Mouse (Mus musculus) hindbrain, embryonic 15.5 days (tissue): ENCODE measurements around the gene Stx1a. TPM values are rescaled to one million over a fixed set of nuclear protein-coding genes. Genes with fewer than 3 reads are reported as not detected.
"Not testable (repeated sequence)": the region's sequence is repeated elsewhere in the genome, so short reads cannot be mapped to it uniquely, and the experiment has no call there.

Experiments
- ATAC-seq: fragments of 200-750 bp; cut with Nextera tagmentation; 2 replicates; pipeline ENCODE4 v1.8.0; 2017; ENCODE audit warnings: low read depth, moderate number of reproducible peaks, moderate TSS enrichment; ENCODE audit not compliant: low FRiP score
- H3K27ac ChIP-seq: fragments of 300-500 bp; sonication (generic); replicated peaks from 2 replicates; pipeline ENCODE4 v1.5.1; 2015; ENCODE audit warnings: mild to moderate bottlenecking, inconsistent platforms
- H3K27me3 ChIP-seq: fragments of 300-500 bp; sonication (generic); 2 replicates; pipeline ENCODE4 v1.6.1; 2015; ENCODE audit warnings: control low read depth, inconsistent platforms
- H3K36me3 ChIP-seq: fragments of 300-500 bp; sonication (generic); 2 replicates; pipeline ENCODE4 v1.6.1; 2015; ENCODE audit warnings: control low read depth, inconsistent platforms
- H3K4me1 ChIP-seq: fragments of 300-500 bp; sonication (generic); replicated peaks from 2 replicates; pipeline ENCODE4 v1.6.1; 2015; ENCODE audit warnings: control low read depth, inconsistent platforms
- H3K4me2 ChIP-seq: fragments of 300-500 bp; sonication (generic); 2 replicates; pipeline ENCODE4 v1.6.1; 2015; ENCODE audit warnings: moderate library complexity, mild to moderate bottlenecking, inconsistent platforms
- H3K4me3 ChIP-seq: fragments of 300-500 bp; sonication (generic); 2 replicates; pipeline ENCODE4 v1.5.1; 2015; ENCODE audit warnings: mild to moderate bottlenecking, inconsistent platforms
- H3K9ac ChIP-seq: fragments of 300-500 bp; sonication (generic); 2 replicates; pipeline ENCODE4 v1.6.1; 2015; ENCODE audit warnings: inconsistent platforms
- H3K9me3 ChIP-seq: fragments of 300-500 bp; sonication (generic); 2 replicates; pipeline ENCODE4 v1.6.1; 2016; ENCODE audit warnings: control low read depth, inconsistent platforms
- WGBS: fragments of 180-500 bp; shearing (Covaris S2); methylation state at CpG from one replicate; pipeline ENCODE4 v1.1.7; 2015; 5-methylcytosine and 5-hydroxymethylcytosine counted together
- polyA plus RNA-seq: library from polyadenylated mRNA; unstranded; fragments of >200 nt; fragmentation: Nextera tagmentation; extraction: Ambion mirVana; gene quantifications from 2 replicates; pipeline ENCODE4 v1.2.1, GENCODE M21; 2015

Stx1a gene
- polyA plus RNA-seq, 1 experiment from 2014 or later, result 145 TPM

- peak overlapping the region; percentile 22 for H3K4me2 ChIP-seq
- no peaks in the 10 kb centered on the region for H3K9me3 ChIP-seq
- no peak overlapping the region for H3K9ac ChIP-seq
- WGBS, result 48% methylated on average over 18 of the region's 18 CpGs
- no peaks in the 10 kb centered on the region for H3K36me3 ChIP-seq
- no peaks in the 10 kb centered on the region for H3K27me3 ChIP-seq
- H3K4me3 ChIP-seq, result no peak overlapping the region
- H3K27ac ChIP-seq, result no peak overlapping the region; the same call in 1 of the 2 replicates
- no peak for ATAC-seq
- peaks cover 31% of the 10 kb centered on the region for H3K4me1 ChIP-seq
Observed at GRCm38 (mm10) chr5:135029007-135029854, 5.9 kb downstream of the Stx1a start.

DNA sequence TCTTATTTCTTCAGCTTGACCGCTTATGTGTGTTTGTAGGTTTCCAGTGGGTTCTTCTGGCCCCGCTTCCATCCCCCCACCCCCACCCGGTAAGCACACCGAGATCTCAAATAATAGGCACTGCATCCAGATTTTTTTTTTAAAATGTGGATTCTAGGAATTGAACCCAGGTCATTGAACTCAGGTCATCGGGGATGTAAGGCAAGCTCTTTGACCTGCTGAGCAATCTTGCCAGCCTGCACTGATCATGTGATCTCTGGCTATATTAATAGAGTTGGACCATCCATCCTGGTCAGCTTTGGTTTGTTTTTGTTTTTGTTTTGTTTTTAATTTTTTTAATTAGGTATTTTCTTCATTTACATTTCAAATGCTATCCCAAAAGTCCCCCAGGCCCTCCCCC lies 9.3 kb downstream of the Stx1a start:
- Histone ChIP-seq H3K27me3 (no peaks in the 10 kb centered on the region), H3K9ac (no peak overlapping the region), H3K4me3 (no peak overlapping the region), H3K4me1 (peaks cover 13% of the 10 kb centered on the region), H3K4me2 (no peak overlapping the region), H3K9me3 (no peaks in the 10 kb centered on the region), H3K27ac (no peak overlapping the region), H3K36me3 (no peaks in the 10 kb centered on the region)
- 93% methylated on average over 5 of the region's 5 CpGs for WGBS
- ATAC-seq, result no peak

DNA sequence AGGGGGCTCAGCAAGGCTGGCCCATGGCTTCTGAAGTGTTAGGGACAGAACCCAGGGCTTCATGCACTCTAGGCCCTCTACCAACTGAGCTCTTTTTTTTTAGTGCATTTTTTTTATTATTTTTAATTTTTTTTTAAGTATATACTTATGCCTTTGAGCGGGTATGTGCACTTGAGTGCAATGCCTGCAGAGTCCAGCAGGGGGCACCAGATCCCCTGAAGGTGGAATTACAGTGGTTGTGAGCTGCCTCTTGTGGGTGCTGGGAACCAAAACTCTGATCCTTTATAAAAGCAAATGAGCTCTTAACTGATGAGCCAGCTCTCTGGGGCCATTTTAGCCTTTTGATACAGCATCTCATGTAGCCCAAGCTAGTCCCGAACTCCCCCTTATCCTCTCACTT lies 11.3 kb downstream of the Stx1a start:
- no peak for ATAC-seq
- 98% methylated on average over 2 of the region's 2 CpGs for WGBS
- H3K27me3 ChIP-seq, result no peaks in the 10 kb centered on the region
- no peak overlapping the region for H3K27ac ChIP-seq
- H3K9ac ChIP-seq, result no peak overlapping the region
- H3K4me3 ChIP-seq, result no peak overlapping the region
- no peaks in the 10 kb centered on the region; the same call in 1 of the 2 replicates for H3K36me3 ChIP-seq
- peaks cover under 1% of the 10 kb centered on the region; the same call in 1 of the 2 replicates for H3K4me1 ChIP-seq
- H3K4me2 ChIP-seq, result no peak overlapping the region
- H3K9me3 ChIP-seq, result no peaks in the 10 kb centered on the region

DNA sequence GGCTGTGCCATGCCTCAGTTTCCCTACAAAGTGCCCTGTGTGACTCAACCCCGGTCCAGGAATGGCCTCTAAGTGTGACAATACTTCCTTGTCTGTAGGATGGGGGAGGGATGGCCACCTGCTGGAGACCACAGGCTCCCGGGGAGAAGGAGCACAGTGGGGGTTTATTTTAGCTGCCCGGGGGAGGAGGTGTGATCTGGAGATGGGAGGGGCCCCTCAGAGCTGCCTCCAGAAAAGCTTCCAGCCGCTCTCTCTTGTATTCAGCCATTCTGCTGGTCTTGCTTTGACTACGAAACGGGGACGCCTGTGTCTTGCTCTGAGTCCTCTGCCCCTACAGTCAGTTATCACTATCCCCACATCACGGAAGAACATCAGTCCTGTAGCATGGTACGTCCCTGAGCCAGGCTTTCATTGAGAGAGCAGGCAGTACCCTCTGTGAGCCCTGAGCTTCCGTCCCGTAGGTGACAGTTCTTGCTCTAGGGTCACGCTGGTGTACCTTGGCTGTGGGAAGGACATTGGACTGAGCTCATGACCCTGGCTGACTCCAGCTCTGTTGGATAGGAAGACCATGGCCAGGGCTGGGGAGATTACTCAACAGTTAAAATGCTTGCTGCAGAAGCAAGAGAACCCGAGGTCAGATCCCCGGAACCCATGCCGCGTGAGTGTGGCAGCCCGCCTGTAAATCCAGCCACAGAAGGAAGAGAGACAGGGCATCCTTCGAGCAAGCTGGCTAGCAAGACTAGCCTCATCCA lies 12.5 kb downstream of the Stx1a start:
- WGBS, result 66% methylated on average over 18 of the region's 18 CpGs
- Histone ChIP-seq H3K27ac (no peak overlapping the region), H3K4me1 (no peaks in the 10 kb centered on the region), H3K27me3 (no peaks in the 10 kb centered on the region), H3K4me3 (no peak overlapping the region), H3K4me2 (no peak overlapping the region), H3K36me3 (peaks cover 3% of the 10 kb centered on the region; the same call in 1 of the 2 replicates), H3K9me3 (no peaks in the 10 kb centered on the region), H3K9ac (no peak overlapping the region)
- no peak for ATAC-seq

DNA sequence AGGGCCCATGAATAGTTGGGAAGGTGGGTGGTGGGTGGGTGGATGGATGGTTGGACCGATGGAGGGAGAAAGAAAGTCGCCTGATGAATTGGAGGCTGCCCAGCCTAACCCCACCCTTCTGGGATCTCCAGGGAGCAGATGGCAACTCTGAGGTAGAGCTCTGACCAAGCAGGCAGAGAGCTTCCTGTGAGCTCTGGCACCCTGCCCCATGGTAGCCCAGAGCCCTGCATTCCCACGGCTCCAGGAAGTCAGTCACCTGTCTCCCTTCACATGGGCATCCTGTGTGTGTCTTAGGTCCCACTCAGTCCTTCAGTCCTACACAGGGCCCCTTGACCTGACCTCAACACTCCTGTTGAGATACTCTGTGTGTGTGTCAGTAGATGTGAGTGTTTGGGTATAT lies 14.7 kb downstream of the Stx1a start:
- Histone ChIP-seq H3K27ac (no peak overlapping the region), H3K27me3 (no peaks in the 10 kb centered on the region), H3K4me1 (no peaks in the 10 kb centered on the region), H3K9me3 (no peaks in the 10 kb centered on the region), H3K9ac (no peak overlapping the region), H3K4me3 (no peak overlapping the region), H3K36me3 (peaks cover 3% of the 10 kb centered on the region; the same call in 1 of the 2 replicates), H3K4me2 (no peak overlapping the region)
- WGBS, result 93% methylated on average over 3 of the region's 3 CpGs
- ATAC-seq, result no peak

GRCm38 (mm10) chr5:135039541-135039940 lies 16.3 kb downstream of the Stx1a start:
- Histone ChIP-seq H3K36me3 (peaks cover 7% of the 10 kb centered on the region; the same call in 1 of the 2 replicates), H3K4me1 (no peaks in the 10 kb centered on the region), H3K27me3 (no peaks in the 10 kb centered on the region), H3K9me3 (no peaks in the 10 kb centered on the region), H3K27ac (no peak overlapping the region), H3K4me3 (no peak overlapping the region), H3K4me2 (no peak overlapping the region), H3K9ac (no peak overlapping the region)
- WGBS, result 87% methylated on average over 9 of the region's 9 CpGs
- no peak for ATAC-seq

GRCm38 (mm10) chr5:135040059-135040458 lies 16.8 kb downstream of the Stx1a start:
- H3K4me2 ChIP-seq, result no peak overlapping the region
- no peak overlapping the region for H3K9ac ChIP-seq
- H3K27ac ChIP-seq, result no peak overlapping the region
- no peaks in the 10 kb centered on the region for H3K9me3 ChIP-seq
- H3K4me3 ChIP-seq, result no peak overlapping the region
- WGBS, result 41% methylated on average over 6 of the region's 6 CpGs
- H3K36me3 ChIP-seq, result peaks cover 10% of the 10 kb centered on the region; the same call in 1 of the 2 replicates
- 0 out of 2 replicates have a peak, but pooled peaks have one; percentile 17 for ATAC-seq
- no peaks in the 10 kb centered on the region for H3K4me1 ChIP-seq
- H3K27me3 ChIP-seq, result no peaks in the 10 kb centered on the region

GRCm38 (mm10) chr5:135040777-135041176 lies 17.5 kb downstream of the Stx1a start:
- no peaks in the 10 kb centered on the region for H3K4me1 ChIP-seq
- H3K4me3 ChIP-seq, result no peak overlapping the region
- H3K27me3 ChIP-seq, result no peaks in the 10 kb centered on the region
- no peak overlapping the region for H3K9ac ChIP-seq
- no peak overlapping the region for H3K4me2 ChIP-seq
- no peak for ATAC-seq
- 88% methylated on average over 11 of the region's 11 CpGs for WGBS
- H3K27ac ChIP-seq, result no peak overlapping the region
- H3K36me3 ChIP-seq, result peaks cover 16% of the 10 kb centered on the region; the same call in 1 of the 2 replicates
- H3K9me3 ChIP-seq, result no peaks in the 10 kb centered on the region

DNA sequence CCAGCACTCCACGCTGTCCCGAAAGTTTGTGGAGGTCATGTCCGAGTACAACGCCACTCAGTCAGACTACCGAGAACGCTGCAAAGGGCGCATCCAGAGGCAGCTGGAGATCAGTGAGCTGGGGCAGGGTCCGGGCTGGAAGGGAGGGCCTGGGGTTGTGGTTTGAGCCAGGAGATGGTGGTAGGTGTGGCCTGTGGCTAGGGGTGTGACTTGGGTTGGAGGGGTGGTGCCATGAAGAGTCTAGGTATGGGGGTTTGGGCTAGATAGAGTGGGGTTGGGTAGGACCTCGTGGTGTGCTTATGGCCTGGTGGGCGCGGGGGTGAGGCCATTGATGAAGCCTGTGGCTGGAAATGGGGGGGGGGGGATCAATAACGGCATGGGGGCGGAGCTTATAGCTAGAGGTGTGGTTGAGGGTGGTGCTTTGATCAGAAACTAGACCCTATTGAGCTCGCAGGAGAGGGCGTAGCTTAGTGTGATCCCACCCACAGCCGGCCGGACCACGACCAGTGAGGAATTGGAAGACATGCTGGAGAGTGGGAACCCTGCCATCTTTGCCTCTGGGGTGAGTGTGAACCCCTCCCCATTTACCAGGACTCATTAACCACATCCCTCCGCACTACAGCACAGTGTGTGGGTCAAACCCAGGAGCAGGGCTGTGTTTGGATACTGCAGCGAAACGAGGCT lies 19.0 kb downstream of the Stx1a start:
- H3K4me2 ChIP-seq, result no peak overlapping the region
- H3K4me1 ChIP-seq, result no peaks in the 10 kb centered on the region
- H3K9me3 ChIP-seq, result no peaks in the 10 kb centered on the region
- no peak overlapping the region for H3K4me3 ChIP-seq
- ATAC-seq, result no peak
- no peak overlapping the region for H3K27ac ChIP-seq
- peaks cover 25% of the 10 kb centered on the region; the same call in 1 of the 2 replicates for H3K36me3 ChIP-seq
- H3K27me3 ChIP-seq, result no peaks in the 10 kb centered on the region
- H3K9ac ChIP-seq, result no peak overlapping the region
- 28% methylated on average over 21 of the region's 21 CpGs for WGBS

- ATAC-seq, result no peak
- Histone ChIP-seq H3K27me3 (no peaks in the 10 kb centered on the region), H3K4me3 (no peak overlapping the region), H3K27ac (no peak overlapping the region), H3K4me1 (no peaks in the 10 kb centered on the region), H3K9me3 (no peaks in the 10 kb centered on the region), H3K36me3 (peaks cover 36% of the 10 kb centered on the region), H3K4me2 (no peak overlapping the region), H3K9ac (no peak overlapping the region)
- WGBS, result 98% methylated on average over 3 of the region's 3 CpGs
Observed at GRCm38 (mm10) chr5:135044575-135044974, 21.3 kb downstream of the Stx1a start.

DNA sequence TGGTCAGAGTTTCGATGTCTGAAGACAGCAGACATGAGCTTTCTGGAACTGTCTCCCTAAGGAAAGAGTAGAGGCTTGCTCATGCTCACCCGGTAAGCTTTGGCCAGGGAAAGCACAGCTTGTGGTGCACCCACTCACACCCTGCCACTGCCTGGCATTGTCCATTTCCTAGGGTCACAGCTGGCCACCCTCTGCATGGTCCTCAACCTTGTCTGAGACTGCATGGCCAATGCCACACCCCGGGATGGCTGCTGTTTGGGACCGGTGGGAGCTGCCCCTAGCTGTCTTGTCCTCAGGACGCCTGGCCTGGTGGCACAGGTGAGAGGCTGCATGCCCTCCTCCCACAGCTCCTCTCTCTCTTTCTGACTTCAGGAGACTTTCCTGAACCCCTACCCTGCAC lies 25.3 kb downstream of the Stx1a start:
- no peak overlapping the region for H3K9ac ChIP-seq
- no peak overlapping the region for H3K4me3 ChIP-seq
- H3K4me1 ChIP-seq, result no peaks in the 10 kb centered on the region
- H3K36me3 ChIP-seq, result peaks cover 52% of the 10 kb centered on the region
- no peak overlapping the region for H3K27ac ChIP-seq
- WGBS, result 95% methylated on average over 5 of the region's 5 CpGs
- H3K4me2 ChIP-seq, result no peak overlapping the region
- ATAC-seq, result no peak
- no peaks in the 10 kb centered on the region for H3K9me3 ChIP-seq
- H3K27me3 ChIP-seq, result no peaks in the 10 kb centered on the region

- 90% methylated on average over 6 of the region's 6 CpGs for WGBS
- not testable (repeated sequence) for H3K27me3 ChIP-seq, H3K4me2 ChIP-seq, H3K9me3 ChIP-seq, H3K9ac ChIP-seq, H3K4me1 ChIP-seq, ATAC-seq, H3K4me3 ChIP-seq, H3K27ac ChIP-seq
- H3K36me3 ChIP-seq, result peaks cover 51% of the 10 kb centered on the region
Observed at GRCm38 (mm10) chr5:135049268-135049667, 26.0 kb downstream of the Stx1a start.
